Mouse (Mus musculus) Patski (cell line): ENCODE results near the gene Echdc2. TPM values are rescaled to one million over a fixed set of nuclear protein-coding genes. Genes with fewer than 3 reads are reported as not detected.

Source experiments
- ATAC-seq: fragments of 100-300 bp; one replicate; pipeline ENCODE4 v1.8.0; 2021
- CTCF ChIA-PET: fragments of 350-600 bp; sonication (Branson Sonifier 250); formaldehyde crosslinking; loops from one replicate; lab custom pipeline; 2022; ENCODE audit warnings: inconsistent platforms; lab: Charles Lee
- POLR2A ChIA-PET: fragments of 350-600 bp; sonication (Branson Sonifier 250); formaldehyde crosslinking; loops from one replicate; lab custom pipeline; 2022; ENCODE audit warnings: antibody characterized with exemption, inconsistent platforms; lab: Charles Lee
- DNase-seq: peaks from one replicate; pipeline ENCODE4 v3.0.0-alpha.2; 2011; ENCODE audit warnings: low read depth, low spot score
- H3K27me3 ChIP-seq: fragments of 371-371 bp; one replicate; pipeline ENCODE4 v1.5.1; 2021
- CTCF ChIP-seq: fragments of 100-300 bp; IDR thresholded peaks from one replicate; pipeline ENCODE4 v1.5.1; 2021
- in situ Hi-C: fragments of 300-500 bp; cut with MboI; formaldehyde crosslinking; loops from 3 replicates; pipeline ENCODE4 v1.11.1; 2018; ENCODE audit warnings: low pct_unique_long_range_greater_than_20kb, mixed read lengths
- polyA plus RNA-seq: library from polyadenylated mRNA; unstranded; gene quantifications from one replicate; pipeline ENCODE4 v1.2.3, GENCODE M21; 2021

Gene Echdc2
- polyA plus RNA-seq, 1 experiment from 2014 or later = 32.2 TPM

DNA sequence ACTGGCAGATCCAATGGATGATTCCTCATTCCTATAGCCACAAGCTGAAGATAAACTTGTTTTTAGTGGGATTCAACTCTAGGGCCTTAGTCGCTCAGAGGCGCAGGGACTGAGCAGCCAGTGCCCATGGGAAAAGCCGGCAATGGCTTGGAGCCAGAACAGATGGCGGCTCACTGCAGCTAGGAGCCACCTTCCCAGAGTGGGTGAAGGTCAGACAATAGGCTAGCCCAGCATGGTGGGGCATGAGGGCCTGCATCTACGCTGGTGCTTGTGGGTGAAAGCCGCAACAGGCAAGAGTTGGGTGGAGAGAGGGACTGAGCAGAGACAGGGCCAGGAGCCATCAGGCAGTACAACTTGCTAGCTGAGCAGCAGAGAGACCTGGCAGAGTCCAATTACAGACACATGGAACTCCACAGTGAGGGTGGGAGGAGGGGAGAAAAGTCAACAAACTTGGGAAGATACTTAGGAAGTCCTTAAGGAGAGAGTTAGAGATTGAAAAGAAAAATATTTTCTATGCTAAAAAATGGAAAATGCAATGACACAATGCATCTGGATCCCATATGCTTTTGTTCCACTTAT, 31.1 kb downstream of the Echdc2 start:
- DNase-seq = no peak
- no peak for ATAC-seq
- CTCF ChIA-PET = no interaction called here
- TF ChIP-seq CTCF = no peak
- peaks cover 2% of the 10 kb centered on the region for H3K27me3 ChIP-seq
- in situ Hi-C loops = no loop called here
- POLR2A ChIA-PET = no interaction called here

DNA sequence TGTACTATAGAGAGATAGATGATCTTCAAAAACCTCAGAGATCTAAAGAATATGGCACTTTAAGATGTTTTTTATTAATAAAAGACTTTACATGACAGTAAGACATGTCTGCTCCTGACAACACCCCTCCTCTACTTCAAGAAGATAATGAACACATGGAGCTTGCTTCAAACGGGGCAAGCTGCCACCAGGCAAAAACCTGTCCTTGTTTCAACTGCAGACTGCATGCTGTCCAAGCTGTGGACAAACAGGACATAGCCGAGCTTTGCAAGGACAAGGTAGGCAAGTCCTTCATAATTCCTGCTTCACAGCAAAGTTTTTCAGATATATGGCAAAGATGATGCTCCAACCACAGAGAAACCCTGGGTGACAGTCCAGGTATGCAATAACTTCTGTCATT, 34.0 kb downstream of the Echdc2 start:
- no peak for ATAC-seq
- no peak for DNase-seq
- ChIA-PET CTCF (interaction anchor here (1.2 to 1.6 kb wide), 2 partner anchors 13 to 26 kb away, joined by 3 read pairs; no protein-coding TSS in a partner anchor), POLR2A (no interaction called here)
- no peak for TF ChIP-seq CTCF
- in situ Hi-C loops = no loop called here
- peaks cover 2% of the 10 kb centered on the region for H3K27me3 ChIP-seq

DNA sequence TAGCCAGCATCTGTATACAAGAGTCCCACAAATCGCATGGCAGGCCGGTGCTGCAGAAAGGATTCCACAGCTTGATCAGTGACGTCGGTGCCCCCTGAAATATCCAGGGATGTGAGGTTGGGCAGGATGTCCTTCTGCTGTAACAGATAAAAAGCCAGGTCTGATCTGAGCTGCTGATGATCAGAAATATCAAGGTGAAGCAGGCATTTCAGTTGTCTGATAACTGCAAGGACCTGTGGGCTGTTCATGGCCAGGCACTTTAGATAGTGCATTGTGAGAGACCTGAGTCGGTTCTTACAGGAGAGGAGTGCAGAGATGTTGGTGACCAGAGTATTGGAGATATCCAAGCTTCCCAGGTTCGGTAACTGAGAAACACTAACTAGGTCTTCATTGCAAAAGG, 39.4 kb downstream of the Echdc2 start:
- POLR2A ChIA-PET = interaction anchor here (1.2 kb wide), 1 partner anchor 11 kb away, joined by 5 read pairs; no protein-coding TSS in a partner anchor
- CTCF ChIA-PET = no interaction called here
- DNase-seq = no peak
- in situ Hi-C loops = no loop called here
- no peak for ATAC-seq
- H3K27me3 ChIP-seq = no peaks in the 10 kb centered on the region
- no peak for TF ChIP-seq CTCF

DNA sequence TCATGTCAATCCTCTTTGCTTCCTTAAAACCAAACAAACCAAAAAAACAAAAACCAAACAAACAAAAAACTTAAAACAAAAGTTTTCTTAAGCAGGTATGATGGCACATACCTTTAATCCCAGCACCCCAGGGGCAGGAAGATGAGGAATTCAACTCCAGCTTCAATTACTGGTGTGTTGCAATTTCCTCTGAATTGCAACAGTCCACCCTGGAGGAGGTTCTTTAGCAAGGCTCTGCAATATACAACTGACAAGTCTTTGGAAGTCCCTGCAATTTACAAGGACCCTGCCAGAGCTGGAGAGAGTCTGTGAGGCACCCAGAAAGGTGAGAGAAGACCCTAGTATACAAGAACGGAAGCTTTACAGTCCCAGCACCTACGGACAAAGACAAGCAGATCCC, 47.8 kb downstream of the Echdc2 start:
- ChIA-PET CTCF (no interaction called here), POLR2A (no interaction called here)
- TF ChIP-seq CTCF = no peak
- no peak for DNase-seq
- no peaks in the 10 kb centered on the region for H3K27me3 ChIP-seq
- in situ Hi-C loops = no loop called here
- ATAC-seq = no peak

DNA sequence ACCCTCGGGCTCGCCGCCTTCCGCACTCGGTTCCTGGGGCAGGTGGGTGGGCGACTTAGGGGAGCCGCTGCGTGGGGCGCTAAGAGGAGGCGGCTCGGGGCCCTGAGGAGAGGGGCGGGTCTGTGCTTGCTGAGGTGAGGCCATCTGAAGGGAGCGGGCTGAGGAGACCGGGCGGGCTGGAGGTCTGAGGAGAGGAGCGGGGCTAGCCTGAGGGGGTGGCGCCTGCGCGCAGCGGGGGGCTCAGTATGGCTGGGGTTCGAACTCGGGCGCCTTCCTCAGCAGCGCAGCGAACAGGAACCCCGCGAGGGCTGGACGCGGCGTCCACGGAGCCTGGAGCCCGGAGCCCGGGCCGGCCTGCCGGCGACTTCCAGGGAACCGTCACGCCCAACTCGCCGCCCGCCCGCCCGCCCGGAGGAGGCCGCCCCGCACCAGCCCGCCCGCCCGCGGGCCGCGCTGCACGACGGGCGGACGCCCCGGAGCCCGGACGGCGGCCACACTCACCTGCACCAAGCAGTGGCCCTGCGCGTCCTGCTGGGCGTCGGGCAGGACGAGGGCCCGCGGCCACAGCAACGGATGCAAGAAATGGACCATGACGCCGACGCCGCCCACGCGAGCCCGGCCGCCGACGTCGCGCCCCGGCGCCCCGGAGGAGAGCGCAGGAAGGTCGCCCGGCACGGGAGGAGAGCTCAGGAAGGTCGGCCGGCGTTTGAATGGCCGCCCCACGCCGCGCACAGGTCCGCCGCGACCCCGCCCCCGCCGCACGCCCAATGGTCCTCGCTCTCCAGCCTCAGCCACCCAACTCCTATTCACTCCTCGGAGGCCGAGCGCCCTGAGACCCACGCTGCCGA, 52.3 kb downstream of the Echdc2 start, which contains the start of gene Zyg11a:
Zyg11a (minus strand) TSS at position 717 of the 848 bp plus-strand sequence.
- ATAC-seq = no peak
- in situ Hi-C loops = no loop called here
- TF ChIP-seq CTCF = no peak
- DNase-seq = no peak
- ChIA-PET CTCF (no interaction called here), POLR2A (no interaction called here)
- no peaks in the 10 kb centered on the region for H3K27me3 ChIP-seq

DNA sequence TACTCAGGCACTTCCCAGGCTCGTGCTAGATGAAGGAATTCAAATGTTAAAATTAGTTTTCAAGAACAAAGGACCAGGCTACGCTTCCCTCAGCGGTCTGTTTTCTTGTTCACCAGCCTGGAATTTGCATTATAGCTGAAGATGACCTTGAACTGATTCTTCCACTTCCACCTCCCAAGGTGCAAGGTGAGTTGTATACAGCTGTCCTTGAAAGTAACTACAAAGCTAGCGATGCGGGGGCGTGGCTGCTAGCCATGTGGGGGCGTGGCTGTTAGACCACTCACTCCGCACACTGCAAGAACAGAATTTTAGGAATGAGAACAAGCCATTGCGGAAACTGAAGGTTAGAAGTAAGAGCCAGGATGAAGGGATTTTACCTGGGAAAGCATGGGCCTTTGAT, 53.8 kb downstream of the Echdc2 start:
- DNase-seq (no peak), ATAC-seq (no peak)
- in situ Hi-C loops = no loop called here

DNA sequence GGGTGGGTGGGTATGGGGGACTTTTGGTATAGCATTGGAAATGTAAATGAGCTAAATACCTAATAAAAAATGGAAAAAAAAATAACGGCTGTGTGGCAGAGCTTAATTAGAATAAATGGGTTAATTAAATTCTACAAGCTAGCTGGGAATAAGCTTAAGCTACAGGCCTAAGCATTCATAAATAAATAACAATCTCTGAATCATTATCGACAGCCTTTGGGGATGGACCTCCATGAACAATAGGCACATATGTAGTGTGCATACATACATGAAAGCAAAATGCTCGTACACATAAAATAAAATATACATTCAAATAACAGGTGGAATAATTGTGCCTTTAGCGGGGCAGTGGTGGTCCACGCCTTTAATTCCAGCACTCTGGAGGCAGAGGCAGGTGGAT, 57.3 kb downstream of the Echdc2 start:
- no peaks in the 10 kb centered on the region for H3K27me3 ChIP-seq
- DNase-seq (no peak), ATAC-seq (no peak)
- in situ Hi-C loops = no loop called here
- ChIA-PET CTCF (no interaction called here), POLR2A (no interaction called here)
- TF ChIP-seq CTCF = no peak

More for the DNA sequence above, 53.8 kb downstream of the Echdc2 start:
- ChIA-PET CTCF (no interaction called here), POLR2A (no interaction called here)
- TF ChIP-seq CTCF = no peak
- no peaks in the 10 kb centered on the region for H3K27me3 ChIP-seq

DNA sequence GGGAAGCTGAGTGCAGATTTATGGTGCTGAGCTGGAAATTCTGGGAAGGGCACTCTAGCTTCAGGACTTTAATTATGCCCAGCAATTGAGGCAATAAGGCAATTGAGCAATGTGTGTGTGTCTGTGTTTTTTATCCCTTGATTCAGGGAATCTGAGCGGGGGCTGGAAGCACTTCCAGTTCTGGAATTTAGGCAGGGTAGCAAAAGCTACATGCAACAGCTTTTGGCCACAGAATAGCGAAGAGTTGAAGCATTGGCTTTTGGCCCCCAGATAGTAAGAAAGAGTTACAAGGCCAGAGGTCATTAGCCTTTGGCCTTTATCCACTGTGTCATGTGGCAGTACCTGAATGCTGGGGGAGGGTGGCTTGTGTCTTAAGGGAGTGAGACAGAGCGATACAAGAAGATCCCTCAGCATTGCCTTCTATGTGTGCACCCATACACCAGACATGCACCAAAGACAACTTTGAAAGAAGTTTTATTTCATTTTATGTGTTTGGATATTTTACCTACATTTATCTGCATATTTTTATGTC, 60.2 kb downstream of the Echdc2 start:
- no peaks in the 10 kb centered on the region for H3K27me3 ChIP-seq
- POLR2A ChIA-PET = no interaction called here
- DNase-seq (no peak), ATAC-seq (no peak)
- TF ChIP-seq CTCF = no peak
- in situ Hi-C loops = no loop called here
- CTCF ChIA-PET = no interaction called here

Other genes with a start within 250 kb of the Echdc2 start
- 46.6 TPM for gene Cpt2, start 241.8 kb upstream of the Echdc2 start, polyA plus RNA-seq
- 0.04 TPM for gene Slc1a7, start 197.1 kb upstream of the Echdc2 start, polyA plus RNA-seq
- 2.4 TPM for gene Podn, start 69.0 kb upstream of the Echdc2 start, polyA plus RNA-seq
- 105 TPM for gene Scp2, start 20.4 kb upstream of the Echdc2 start, polyA plus RNA-seq
- 0.05 TPM for gene Zyg11a, start 52.6 kb downstream of the Echdc2 start, polyA plus RNA-seq
- 16.8 TPM for gene Zyg11b, start 135.7 kb downstream of the Echdc2 start, polyA plus RNA-seq
- gene Coa7, start 162.7 kb downstream of the Echdc2 start, polyA plus RNA-seq = 30.0 TPM
- gene Shisal2a, start 217.9 kb downstream of the Echdc2 start, polyA plus RNA-seq = not detected
- not detected for gene Gpx7, start 241.5 kb downstream of the Echdc2 start, polyA plus RNA-seq